Mouse (Mus musculus) right cerebral cortex, postnatal 14 days (tissue): ENCODE results near the gene Vmn1r60.
"Not testable (repeated sequence)": the region's sequence is repeated elsewhere in the genome, so short reads cannot be mapped to it uniquely, and the experiment has no call there.

Experiments
- DNase-seq: peaks from one replicate; pipeline ENCODE4 v3.0.0; 2022

Gene Vmn1r60

DNA sequence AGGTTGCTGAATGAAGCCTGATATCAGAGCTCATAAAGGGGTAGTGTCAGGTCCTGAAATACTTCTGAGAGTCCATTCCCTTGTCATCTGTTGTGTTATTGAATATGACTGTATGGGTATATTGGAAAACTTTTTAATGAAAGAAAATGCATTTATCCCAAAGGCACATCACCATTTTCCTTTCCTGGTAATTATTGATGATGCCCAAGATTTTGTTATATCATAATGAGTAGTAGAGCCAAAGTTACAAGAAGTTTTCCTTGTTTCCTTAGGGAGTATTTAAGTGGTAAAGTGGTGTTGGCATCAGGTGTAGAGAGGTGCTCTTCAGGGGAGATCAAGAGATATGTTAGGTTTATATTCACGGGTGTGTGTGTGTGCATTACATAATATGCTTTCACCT is at the start of gene Vmn1r60:
Gene Vmn1r60 (minus strand): TSS at position 101 of the 400 bp plus-strand sequence.
- DNase-seq = not testable (repeated sequence)

DNA sequence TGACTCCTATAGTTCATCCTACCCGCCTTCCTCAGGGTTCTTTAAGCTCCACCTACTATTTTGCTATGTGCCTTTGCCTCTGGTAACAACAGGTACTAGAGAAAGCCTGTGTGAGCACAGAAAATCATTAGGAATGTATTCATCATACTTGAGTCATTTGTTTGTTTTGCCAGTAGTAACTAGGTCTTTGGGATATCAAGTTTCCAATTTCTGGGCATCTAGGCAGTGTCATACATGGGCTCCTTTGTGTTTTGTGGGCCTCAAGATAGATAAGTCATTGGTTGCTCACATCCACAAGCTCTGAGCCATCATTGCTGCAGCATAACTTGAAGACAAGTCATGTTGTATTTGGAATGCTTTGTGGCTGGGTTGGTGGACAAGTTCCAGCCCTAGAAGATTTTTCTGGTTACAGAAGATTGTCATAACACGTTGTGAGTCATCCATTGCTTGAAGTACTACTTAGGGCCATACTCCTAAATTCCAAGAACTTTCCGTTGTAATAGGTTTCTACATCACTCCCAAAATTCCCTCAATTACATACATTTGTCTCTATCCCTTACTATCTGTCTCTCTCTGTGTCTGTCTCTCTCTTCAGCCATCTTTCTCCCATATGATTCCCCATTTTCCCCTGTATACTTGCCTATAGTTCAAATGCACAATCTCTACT is 6.2 kb downstream of the Vmn1r60 start:
- DNase-seq = not testable (repeated sequence)

DNA sequence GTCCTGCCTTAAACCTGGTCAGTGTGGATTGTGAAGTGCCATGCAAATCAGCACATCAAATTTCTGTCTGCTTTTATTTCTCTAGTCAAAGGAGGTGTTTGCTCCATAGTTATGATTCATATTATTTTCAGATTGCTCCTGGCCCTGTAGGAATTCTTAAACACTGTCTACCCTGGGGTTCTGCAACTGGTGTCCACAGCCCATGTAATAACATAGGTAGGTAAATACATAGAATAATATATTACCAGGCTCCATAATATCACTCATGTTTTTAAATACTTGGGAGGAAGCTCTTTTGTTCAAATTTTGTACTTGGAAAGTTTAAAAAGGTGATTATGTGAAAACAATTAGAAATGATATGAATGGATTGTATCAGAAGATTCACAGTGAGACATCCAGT is 53.3 kb downstream of the Vmn1r60 start, which contains the start of gene Vmn2r28:
Gene Vmn2r28 (minus strand): TSS at position 101 of the 400 bp plus-strand sequence.
- DNase-seq = not testable (repeated sequence)
